Mouse (Mus musculus): ENCODE measurements around the gene Enpp1. TPM values are rescaled to one million over a fixed set of nuclear protein-coding genes. Genes with fewer than 3 reads are reported as not detected.

The Enpp1 gene
- 1 to 10 TPM; 2.7 to 4.1 TPM for total RNA-seq (2021)
- long read RNA-seq, experiment 1, full-length matches to known transcripts = 5 of 6 reads
- long read RNA-seq, experiment 1, partial matches to known transcripts = 0 of 6 reads
- long read RNA-seq, experiment 1, other reads (novel, unspliced or antisense) = 1 of 6 reads
- long read RNA-seq, experiment 2, full-length matches to known transcripts = 3 of 3 reads
- long read RNA-seq, experiment 2, partial matches to known transcripts = 0 of 3 reads
- long read RNA-seq, experiment 2, other reads (novel, unspliced or antisense) = 0 of 3 reads

- H3K27ac ChIP-seq = peak within 1 kb of the TSS; percentile 84
- peak; percentile 22; the same call in 1 of the 2 replicates for TF ChIP-seq CTCF (conservative IDR thresholded peaks at IDR 0.05)
- peak within 1 kb of the TSS; percentile 72 for H3K4me3 ChIP-seq
- no peak for DNase-seq (ENCODE audit: low spot score in 2 of 2)
Observed at GRCm38 (mm10) chr10:24711480-24712366, at the start of gene Enpp1. Gene Enpp1 (minus strand): TSS chr10:24712159.

GRCm38 (mm10) chr10:24758326-24758915 is 46.5 kb upstream of the Enpp1 start:
- H3K4me3 ChIP-seq = no peak overlapping the region
- TF ChIP-seq CTCF (conservative IDR thresholded peaks at IDR 0.05) = no peak
- H3K27ac ChIP-seq = no peak overlapping the region
- no peak for DNase-seq (ENCODE audit: low spot score in 2 of 2)

GRCm38 (mm10) chr10:24754874-24755540 is 43.0 kb upstream of the Enpp1 start:
- Histone ChIP-seq H3K27ac (no peak overlapping the region), H3K4me3 (peak overlapping the region; percentile 37)
- no peak for TF ChIP-seq CTCF (conservative IDR thresholded peaks at IDR 0.05)
- no peak for DNase-seq (ENCODE audit: low spot score in 2 of 2)

GRCm38 (mm10) chr10:24754251-24754835 is 42.4 kb upstream of the Enpp1 start:
- TF ChIP-seq CTCF (conservative IDR thresholded peaks at IDR 0.05) = no peak
- H3K4me3 ChIP-seq = peak overlapping the region; percentile 37
- no peak overlapping the region for H3K27ac ChIP-seq
- no peak for DNase-seq (ENCODE audit: low spot score in 2 of 2)

GRCm38 (mm10) chr10:24753536-24754250 is 41.7 kb upstream of the Enpp1 start:
- DNase-seq (ENCODE audit: low spot score in 2 of 2) = no peak
- Histone ChIP-seq H3K27ac (no peak overlapping the region), H3K4me3 (no peak overlapping the region; the same call in 1 of the 2 replicates)
- TF ChIP-seq CTCF (conservative IDR thresholded peaks at IDR 0.05) = no peak

- no peak overlapping the region for H3K27ac ChIP-seq
- DNase-seq (ENCODE audit: low spot score in 2 of 2) = no peak
- H3K4me3 ChIP-seq = no peak overlapping the region
- TF ChIP-seq CTCF (conservative IDR thresholded peaks at IDR 0.05) = no peak
Observed at GRCm38 (mm10) chr10:24742950-24743487, 31.1 kb upstream of the Enpp1 start.

GRCm38 (mm10) chr10:24741229-24742198 is 29.6 kb upstream of the Enpp1 start:
- Histone ChIP-seq H3K27ac (no peak overlapping the region), H3K4me3 (no peak overlapping the region)
- DNase-seq (ENCODE audit: low spot score in 2 of 2) = no peak
- no peak for TF ChIP-seq CTCF (conservative IDR thresholded peaks at IDR 0.05)

- TF ChIP-seq CTCF (conservative IDR thresholded peaks at IDR 0.05) = no peak
- Histone ChIP-seq H3K27ac (no peak overlapping the region), H3K4me3 (no peak overlapping the region)
- no peak for DNase-seq (ENCODE audit: low spot score in 2 of 2)
Observed at GRCm38 (mm10) chr10:24739171-24739570, 27.2 kb upstream of the Enpp1 start.

- Histone ChIP-seq H3K4me3 (no peak overlapping the region), H3K27ac (no peak overlapping the region)
- DNase-seq (ENCODE audit: low spot score in 2 of 2) = no peak
- TF ChIP-seq CTCF (conservative IDR thresholded peaks at IDR 0.05) = no peak
Observed at GRCm38 (mm10) chr10:24738456-24738855, 26.5 kb upstream of the Enpp1 start.

GRCm38 (mm10) chr10:24735027-24735777 is 23.2 kb upstream of the Enpp1 start:
- H3K4me3 ChIP-seq = no peak overlapping the region
- DNase-seq (ENCODE audit: low spot score in 2 of 2) = no peak
- TF ChIP-seq CTCF (conservative IDR thresholded peaks at IDR 0.05) = no peak
- no peak overlapping the region for H3K27ac ChIP-seq

All from layer of hippocampus, adult 2 months (tissue).